Mouse (Mus musculus) liver, postnatal 0 days (tissue): Measurements from ENCODE around the gene Gm5460. TPM values are rescaled to one million over a fixed set of nuclear protein-coding genes. Genes with fewer than 3 reads are reported as not detected.

Experiments used
- ATAC-seq: fragments of 200-750 bp; cut with Nextera tagmentation; 2 replicates; pipeline ENCODE4 v1.8.0; 2017; ENCODE audit warnings: mild to moderate bottlenecking, moderate library complexity
- DNase-seq: peaks from one replicate; pipeline ENCODE4 v3.0.0-alpha.2; 2016
- H3K27ac ChIP-seq: fragments of 300-500 bp; sonication (generic); 2 replicates; pipeline ENCODE4 v1.5.1; 2014; ENCODE audit warnings: antibody characterized with exemption, moderate library complexity, mild to moderate bottlenecking, low read depth
- H3K27me3 ChIP-seq: fragments of 300-500 bp; sonication (generic); 2 replicates; pipeline ENCODE4 v1.6.1; 2014; ENCODE audit warnings: low read length, control low read depth, mixed read lengths; ENCODE audit not compliant: insufficient read depth
- H3K36me3 ChIP-seq: fragments of 300-500 bp; sonication (generic); replicated peaks from 2 replicates; pipeline ENCODE4 v1.6.1; 2014; ENCODE audit warnings: mild to moderate bottlenecking, control low read depth, low read length, moderate library complexity, mixed read lengths; ENCODE audit not compliant: insufficient read depth
- H3K4me1 ChIP-seq: fragments of 300-500 bp; sonication (generic); 2 replicates; pipeline ENCODE4 v1.6.1; 2014; ENCODE audit warnings: antibody characterized with exemption, mild to moderate bottlenecking, control low read depth; ENCODE audit not compliant: insufficient read depth
- H3K4me2 ChIP-seq: fragments of 300-500 bp; sonication (generic); 2 replicates; pipeline ENCODE4 v1.6.1; 2014; ENCODE audit warnings: low read depth, mild to moderate bottlenecking, low read length, moderate library complexity, mixed read lengths
- H3K4me3 ChIP-seq: fragments of 300-500 bp; sonication (generic); 2 replicates; pipeline ENCODE4 v1.5.1; 2014; ENCODE audit warnings: low read depth, low read length
- H3K9ac ChIP-seq: fragments of 300-500 bp; sonication (generic); replicated peaks from 2 replicates; pipeline ENCODE4 v1.6.1; 2014; ENCODE audit warnings: mild to moderate bottlenecking, moderate library complexity
- H3K9me3 ChIP-seq: fragments of 300-500 bp; sonication (generic); 2 replicates; pipeline ENCODE4 v1.6.1; 2016; ENCODE audit warnings: mild to moderate bottlenecking, control low read depth, low read length, mixed read lengths
- CTCF ChIP-seq: sonication (generic); IDR thresholded peaks from 2 replicates; pipeline ENCODE4 v1.5.1; 2016; ENCODE audit warnings: antibody characterized with exemption, low read depth
- EP300 ChIP-seq: IDR thresholded peaks from 2 replicates; pipeline ENCODE4 v1.6.1; 2016; ENCODE audit warnings: antibody characterized with exemption, low read depth, mild to moderate bottlenecking
- WGBS: fragments of 180-500 bp; shearing (Covaris S2); extraction: QIAGEN DNeasy Blood & Tissue Kit; methylation state at CpG from one replicate; pipeline ENCODE4 v1.1.7; 2014; ENCODE audit not compliant: insufficient replicate concordance; 5-methylcytosine and 5-hydroxymethylcytosine counted together
- polyA plus RNA-seq: library from polyadenylated mRNA; unstranded; fragments of >200 nt; fragmentation: Nextera tagmentation; extraction: Ambion mirVana; gene quantifications from 2 replicates; pipeline ENCODE4 v1.2.1, GENCODE M21; 2015

Gm5460 gene
- not detected in 2 replicates for polyA plus RNA-seq

GRCm38 (mm10) chr14:34016381-34016780 is at the start of gene Gm5460:
Gene Gm5460 (plus strand): TSS chr14:34016758.
- no peaks in the 10 kb centered on the region for H3K36me3 ChIP-seq
- H3K27ac ChIP-seq: no peak within 1 kb of the TSS
- no peak within 1 kb of the TSS for H3K9ac ChIP-seq
- TF ChIP-seq EP300 (no peak), CTCF (no peak)
- 80% methylated on average over 4 of the region's 4 CpGs for WGBS
- no peak for DNase-seq
- no peak within 1 kb of the TSS for H3K4me2 ChIP-seq
- H3K27me3 ChIP-seq: no peaks in the 10 kb centered on the region
- no peak for ATAC-seq
- no peak within 1 kb of the TSS for H3K4me3 ChIP-seq
- no peaks in the 10 kb centered on the region for H3K9me3 ChIP-seq
- H3K4me1 ChIP-seq: no peaks in the 10 kb centered on the region

GRCm38 (mm10) chr14:33972679-33973078 is 43.9 kb upstream of the Gm5460 start:
- Histone ChIP-seq H3K4me1 (no peaks in the 10 kb centered on the region), H3K36me3 (no peaks in the 10 kb centered on the region), H3K9me3 (no peaks in the 10 kb centered on the region), H3K9ac (no peak overlapping the region), H3K27ac (no peak overlapping the region), H3K4me2 (no peak overlapping the region), H3K27me3 (0 out of 2 replicates have a peak, but pooled peaks cover under 1% of the 10 kb centered on the region), H3K4me3 (no peak overlapping the region)
- WGBS: 41% methylated on average over 7 of the region's 7 CpGs
- no peak for ATAC-seq
- TF ChIP-seq EP300 (no peak), CTCF (peak; percentile 44)
- no peak for DNase-seq

- H3K27ac ChIP-seq: no peak overlapping the region
- DNase-seq: no peak
- no peaks in the 10 kb centered on the region for H3K9me3 ChIP-seq
- no peak overlapping the region for H3K4me3 ChIP-seq
- H3K9ac ChIP-seq: no peak overlapping the region
- no peaks in the 10 kb centered on the region for H3K4me1 ChIP-seq
- no peak for ATAC-seq
- H3K36me3 ChIP-seq: no peaks in the 10 kb centered on the region
- no peak overlapping the region for H3K4me2 ChIP-seq
- H3K27me3 ChIP-seq: 0 out of 2 replicates have a peak, but pooled peaks cover 6% of the 10 kb centered on the region
- TF ChIP-seq CTCF (no peak), EP300 (no peak)
- WGBS: 73% methylated on average over 5 of the region's 5 CpGs
Measured at GRCm38 (mm10) chr14:33974752-33975151, 41.8 kb upstream of the Gm5460 start.

GRCm38 (mm10) chr14:33977748-33978147 is 38.8 kb upstream of the Gm5460 start:
- H3K4me1 ChIP-seq: no peaks in the 10 kb centered on the region
- 0 out of 2 replicates have a peak, but pooled peaks cover 6% of the 10 kb centered on the region for H3K27me3 ChIP-seq
- H3K36me3 ChIP-seq: no peaks in the 10 kb centered on the region
- 43% methylated on average over 7 of the region's 7 CpGs for WGBS
- H3K4me3 ChIP-seq: no peak overlapping the region
- DNase-seq (no peak), ATAC-seq (no peak)
- no peak overlapping the region for H3K9ac ChIP-seq
- no peak overlapping the region for H3K27ac ChIP-seq
- no peak overlapping the region for H3K4me2 ChIP-seq
- no peak for TF ChIP-seq EP300
- no peak for TF ChIP-seq CTCF
- H3K9me3 ChIP-seq: no peaks in the 10 kb centered on the region

GRCm38 (mm10) chr14:33978604-33979059 is 37.9 kb upstream of the Gm5460 start, which contains the start of gene Zfp488:
Gene Zfp488 (minus strand): TSS chr14:33978764.
- Histone ChIP-seq H3K36me3 (no peaks in the 10 kb centered on the region), H3K4me2 (no peak within 1 kb of the TSS)
- 4% methylated on average over 25 of the region's 25 CpGs for WGBS

GRCm38 (mm10) chr14:33989201-33989600 is 27.4 kb upstream of the Gm5460 start:
- H3K4me2 ChIP-seq: no peak overlapping the region
- no peaks in the 10 kb centered on the region for H3K27me3 ChIP-seq
- H3K4me3 ChIP-seq: no peak overlapping the region
- ATAC-seq (no peak), DNase-seq (no peak)
- H3K27ac ChIP-seq: no peak overlapping the region
- H3K9me3 ChIP-seq: no peaks in the 10 kb centered on the region
- H3K4me1 ChIP-seq: no peaks in the 10 kb centered on the region
- 50% methylated on average over 3 of the region's 3 CpGs for WGBS
- no peaks in the 10 kb centered on the region for H3K36me3 ChIP-seq
- H3K9ac ChIP-seq: no peak overlapping the region
- TF ChIP-seq EP300: no peak
- TF ChIP-seq CTCF: no peak

More at GRCm38 (mm10) chr14:33978604-33979059, 37.9 kb upstream of the Gm5460 start, which contains the start of gene Zfp488:
- H3K9me3 ChIP-seq: no peaks in the 10 kb centered on the region
- 0 out of 2 replicates have a peak, but pooled peaks cover 6% of the 10 kb centered on the region for H3K27me3 ChIP-seq
- no peak for TF ChIP-seq CTCF
- no peak for TF ChIP-seq EP300
- DNase-seq: no peak
- no peaks in the 10 kb centered on the region for H3K4me1 ChIP-seq
- no peak within 1 kb of the TSS for H3K4me3 ChIP-seq
- H3K9ac ChIP-seq: no peak within 1 kb of the TSS
- H3K27ac ChIP-seq: no peak within 1 kb of the TSS
- ATAC-seq: no peak

- ATAC-seq: no peak
- Histone ChIP-seq H3K4me3 (no peak overlapping the region), H3K27ac (no peak overlapping the region), H3K4me1 (no peaks in the 10 kb centered on the region), H3K9ac (no peak overlapping the region), H3K27me3 (no peaks in the 10 kb centered on the region), H3K4me2 (no peak overlapping the region), H3K9me3 (no peaks in the 10 kb centered on the region), H3K36me3 (no peaks in the 10 kb centered on the region)
- TF ChIP-seq EP300 (no peak), CTCF (no peak)
- no peak for DNase-seq
- WGBS: 62% methylated on average over 4 of the region's 4 CpGs
Measured at GRCm38 (mm10) chr14:33991971-33992370, 24.6 kb upstream of the Gm5460 start.
